Mouse (Mus musculus): ENCODE measurements around the gene Gm6525.

GRCm38 (mm10) chr3:84135387-84135786, 38.5 kb upstream of the Gm6525 start:
- TF ChIP-seq CTCF (IDR thresholded peaks at IDR 0.05; ENCODE audit: control insufficient read depth, insufficient read depth, low read length) (no peak), POLR2A (IDR thresholded peaks at IDR 0.05; ENCODE audit: borderline replicate concordance, control insufficient read depth, low read depth, low read length) (no peak)

All from bone marrow, adult 2 months (tissue).